Mouse (Mus musculus) megakaryocyte, adult 5-6 weeks (primary cell): ENCODE data around the gene 7530416G11Rik. TPM values are rescaled to one million over a fixed set of nuclear protein-coding genes. Genes with fewer than 3 reads are reported as not detected.

Experiments
- ATAC-seq: 2 replicates; pipeline ENCODE4 v1.8.0; 2016; ENCODE audit warnings: mild to moderate bottlenecking, inconsistent platforms; ENCODE audit not compliant: poor library complexity, severe bottlenecking
- total RNA-seq, 2 experiments: library from RNA; stranded (forward) in 1 of 2; stranded (reverse) in 1 of 2; fragments of 153-499, 151-499 nt in 1 of 2; fragments of 221-1000, 200-1000 nt in 1 of 2; gene quantifications; 2 replicates each; pipeline versions ENCODE4 v1.2.3 to v1.2.4; 2015 to 2017

The 7530416G11Rik gene
- not detected in 2 replicates for total RNA-seq (2015)
- not detected in 2 replicates for total RNA-seq (2017)

DNA sequence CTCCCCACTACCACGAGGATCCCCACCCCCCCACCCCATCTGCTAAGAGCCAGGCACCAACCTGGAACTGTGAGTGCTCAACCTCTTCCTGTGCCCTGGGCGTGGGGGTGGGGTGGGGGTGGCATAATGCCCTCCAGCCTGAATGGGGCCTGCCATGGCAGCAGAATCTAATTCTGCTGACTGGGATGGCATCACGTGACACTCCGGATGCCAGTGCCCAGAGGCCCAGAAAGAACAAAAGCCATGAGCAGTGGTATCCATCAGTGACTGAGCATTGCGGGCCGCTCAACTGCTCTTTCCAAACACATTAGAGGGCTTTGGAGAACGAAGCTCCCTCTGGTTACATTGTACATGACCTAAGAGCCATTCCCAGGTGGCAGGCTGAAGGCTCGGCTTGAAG is at the start of gene 7530416G11Rik:
TSS of gene 7530416G11Rik (minus strand) at position 101 of the 400 bp plus-strand sequence.
- ATAC-seq: no peak

DNA sequence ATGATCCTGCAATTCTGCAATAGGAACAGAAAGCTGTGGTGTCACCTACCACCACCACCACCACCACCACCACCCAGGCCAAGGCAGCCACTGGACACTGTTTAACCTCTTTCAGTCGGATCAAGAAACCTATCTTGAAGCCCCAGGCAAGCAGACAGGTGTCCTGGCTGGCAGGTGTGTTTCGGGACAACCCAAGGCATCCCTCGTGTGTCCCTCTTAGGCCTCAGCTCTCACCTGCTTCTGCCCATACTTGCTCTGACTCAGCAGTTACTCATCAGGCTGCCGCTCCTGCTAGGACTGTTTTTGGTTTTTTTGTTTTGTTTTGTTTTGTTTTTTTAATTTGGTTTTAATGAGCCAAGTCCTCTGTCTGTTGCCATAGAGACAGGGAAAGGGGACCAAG is 43.5 kb upstream of the 7530416G11Rik start:
- no peak for ATAC-seq

DNA sequence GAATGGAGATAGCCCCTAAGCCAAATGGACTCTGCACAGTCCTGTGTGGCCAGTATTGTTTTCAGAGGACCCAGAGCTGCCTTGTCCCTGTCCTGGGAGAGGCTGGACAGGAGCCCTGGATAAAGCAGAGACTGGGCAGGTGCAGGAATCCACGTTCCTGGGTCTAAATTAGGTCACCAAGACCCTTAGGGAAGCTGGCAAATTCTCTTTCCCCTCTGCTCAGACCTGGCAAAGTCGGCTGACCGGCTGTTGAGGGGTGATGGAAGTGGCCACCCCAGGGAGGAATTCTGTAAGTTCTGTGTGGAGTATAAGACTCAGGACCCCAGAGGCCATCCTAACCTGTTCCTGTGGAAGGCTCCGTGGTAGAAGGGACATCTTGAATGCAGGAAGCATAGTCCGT is 42.3 kb upstream of the 7530416G11Rik start:
- ATAC-seq: no peak

GRCm38 (mm10) chr15:85538170-85538569 is 35.1 kb upstream of the 7530416G11Rik start:
- no peak for ATAC-seq

GRCm38 (mm10) chr15:85537151-85537550 is 34.1 kb upstream of the 7530416G11Rik start:
- ATAC-seq: no peak

GRCm38 (mm10) chr15:85534646-85535045 is 31.6 kb upstream of the 7530416G11Rik start:
- no peak for ATAC-seq

DNA sequence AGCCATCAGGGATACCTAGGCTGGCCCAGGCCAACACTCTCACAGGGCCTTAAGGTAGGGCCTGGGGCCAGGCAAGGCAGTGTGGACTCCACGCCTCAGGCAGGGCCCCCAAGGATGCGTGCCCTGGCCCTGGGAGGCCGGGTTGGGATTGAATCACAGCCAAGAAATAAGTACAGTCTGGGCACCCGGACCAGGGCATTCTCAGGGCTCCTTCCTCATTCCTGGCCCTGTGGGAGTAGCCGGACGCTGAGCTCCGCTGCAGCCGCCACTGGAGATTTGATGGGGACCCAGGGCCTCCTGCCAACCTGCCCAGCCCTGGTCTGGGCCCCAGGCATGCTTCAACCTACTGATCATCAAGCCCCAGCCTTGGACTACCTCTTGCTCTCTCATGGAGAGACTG is 31.2 kb upstream of the 7530416G11Rik start:
- ATAC-seq: no peak

- ATAC-seq: no peak
Measured at GRCm38 (mm10) chr15:85532063-85532462, 29.0 kb upstream of the 7530416G11Rik start.

GRCm38 (mm10) chr15:85529911-85530310 is 26.9 kb upstream of the 7530416G11Rik start:
- no peak for ATAC-seq

DNA sequence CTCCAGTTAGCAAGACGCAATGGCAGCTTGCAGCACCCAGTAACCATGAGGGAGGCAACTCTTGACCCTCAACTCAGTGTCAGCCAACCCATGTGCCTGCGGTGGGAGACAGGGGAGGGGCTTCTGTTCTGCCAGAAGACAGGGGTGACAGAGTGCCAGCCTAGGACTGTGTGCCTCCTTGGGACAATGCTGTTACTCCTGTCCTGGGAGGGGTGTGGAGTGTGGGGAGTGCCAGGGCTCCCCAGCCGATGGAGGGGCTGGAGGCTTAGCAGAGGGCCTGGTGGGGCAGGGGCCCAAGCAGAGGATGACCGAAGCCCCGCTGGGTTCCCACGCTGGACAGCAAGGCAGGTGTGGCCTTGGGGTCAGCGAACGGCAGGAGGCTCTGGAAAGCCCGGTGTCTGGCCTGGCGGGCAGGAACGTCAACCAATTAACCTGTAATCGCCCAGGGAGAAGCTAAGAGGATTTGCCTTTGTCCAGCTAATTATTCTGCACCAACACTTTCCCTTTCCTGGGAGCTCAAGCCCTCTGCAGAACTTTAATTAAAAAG is 21.4 kb upstream of the 7530416G11Rik start:
- no peak for ATAC-seq

- no peak for ATAC-seq
Measured at GRCm38 (mm10) chr15:85523173-85523991, 20.4 kb upstream of the 7530416G11Rik start.

DNA sequence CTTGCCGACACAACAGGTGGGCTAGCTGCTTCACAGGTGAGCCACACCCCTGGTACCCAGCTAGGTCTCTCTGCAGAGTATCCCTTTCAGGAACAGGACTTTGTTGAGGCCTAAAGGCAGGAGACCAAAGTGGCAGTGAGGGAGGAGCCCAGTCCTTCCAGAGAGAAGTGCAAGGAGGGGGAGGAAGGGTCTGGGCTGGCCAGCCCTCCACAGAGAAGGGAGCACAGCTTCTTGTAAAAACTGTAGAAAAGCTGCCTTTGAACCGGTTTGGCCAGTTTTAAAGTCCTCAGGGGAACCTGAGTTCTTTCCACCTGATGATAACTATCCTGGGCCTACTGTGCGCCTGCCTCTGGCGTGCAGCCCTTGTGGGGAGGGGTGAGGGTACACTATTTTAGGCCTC is 16.4 kb upstream of the 7530416G11Rik start:
- ATAC-seq: no peak

GRCm38 (mm10) chr15:85507370-85508014 is 4.5 kb upstream of the 7530416G11Rik start:
- ATAC-seq: no peak

DNA sequence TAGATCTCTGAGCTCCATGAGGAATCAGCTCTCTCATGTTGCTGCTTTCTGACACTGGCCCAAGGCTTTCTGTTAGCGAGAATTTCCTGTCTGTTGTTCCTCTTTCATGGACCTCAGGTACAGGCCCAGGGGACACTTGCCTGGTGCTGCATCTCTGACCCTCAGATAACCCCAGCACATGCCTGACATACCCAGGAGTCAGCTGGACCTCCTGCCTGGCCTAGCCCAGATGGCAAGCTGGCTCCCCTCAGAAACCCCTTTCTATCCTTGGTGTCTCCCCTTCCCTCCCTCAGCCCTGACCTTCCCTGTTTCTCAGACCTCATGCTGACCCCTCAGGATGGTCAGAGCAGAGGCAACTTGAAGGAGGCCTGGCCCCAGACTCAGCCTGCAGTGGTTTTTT is 3.7 kb upstream of the 7530416G11Rik start:
- ATAC-seq: no peak

DNA sequence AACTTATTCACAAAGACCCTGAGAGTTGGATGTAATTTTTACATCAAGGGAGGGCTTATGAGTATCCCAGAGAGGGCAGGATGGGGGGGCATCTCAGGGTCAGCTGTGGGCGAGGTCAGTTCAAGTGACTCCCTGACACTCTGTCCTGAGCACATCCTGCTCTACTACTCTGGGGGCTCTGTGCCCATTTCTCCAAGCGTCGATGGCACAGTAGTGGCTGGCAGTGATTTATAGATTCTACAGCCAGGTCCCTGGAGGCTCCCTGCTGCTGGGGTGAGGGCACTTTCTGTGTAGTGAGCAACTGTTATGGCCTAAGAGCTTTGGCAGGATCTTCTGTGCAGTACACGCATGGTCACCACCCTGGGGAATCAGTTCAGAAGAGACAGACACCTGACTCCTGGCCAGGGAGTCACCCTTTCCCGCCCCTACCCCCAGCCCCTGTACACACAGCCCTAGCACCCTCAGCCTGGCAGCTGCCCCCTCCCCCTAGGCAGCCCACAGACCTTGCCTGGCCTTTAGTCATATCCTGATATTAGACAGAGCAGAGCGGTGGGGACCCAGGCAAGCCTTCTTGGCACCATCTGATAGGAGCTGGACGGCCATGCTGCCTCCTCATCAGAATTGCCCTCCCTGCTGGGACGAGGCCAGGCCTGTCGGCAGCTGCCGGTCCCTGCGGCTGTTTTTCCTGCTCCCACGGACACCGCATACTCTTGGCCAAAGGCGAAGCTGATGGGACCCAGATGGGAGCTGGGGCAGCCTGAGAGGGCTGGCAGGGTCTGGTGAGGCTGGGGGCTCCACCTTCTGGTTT is 2.3 kb upstream of the 7530416G11Rik start:
- no peak for ATAC-seq

- ATAC-seq: no peak
Measured at GRCm38 (mm10) chr15:85500267-85500666, 2.8 kb downstream of the 7530416G11Rik start.

GRCm38 (mm10) chr15:85497981-85498475 is 5.0 kb downstream of the 7530416G11Rik start:
- no peak for ATAC-seq

- ATAC-seq: no peak
Measured at GRCm38 (mm10) chr15:85497548-85497947, 5.5 kb downstream of the 7530416G11Rik start.

- ATAC-seq: no peak
Measured at GRCm38 (mm10) chr15:85494163-85494621, 8.8 kb downstream of the 7530416G11Rik start.

DNA sequence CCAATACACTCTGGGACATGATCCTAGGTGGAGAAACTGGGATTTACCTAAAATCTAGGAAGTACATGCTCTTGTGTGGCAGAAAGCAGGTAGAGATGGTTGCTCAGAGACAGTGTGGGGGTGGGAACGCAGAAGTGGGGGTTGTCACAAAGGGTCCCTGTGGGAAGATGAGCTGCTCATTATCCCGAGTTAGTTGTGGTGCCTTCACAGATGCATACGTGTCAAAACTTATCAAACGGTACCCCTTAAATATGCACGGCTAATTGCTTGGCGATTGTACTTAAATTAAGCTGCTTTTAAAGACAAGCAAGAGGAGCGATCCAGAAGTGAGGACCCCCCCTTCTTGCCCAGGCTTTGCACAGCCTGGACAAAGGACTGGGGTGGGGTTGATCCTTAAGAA is 13.3 kb downstream of the 7530416G11Rik start:
- ATAC-seq: no peak

DNA sequence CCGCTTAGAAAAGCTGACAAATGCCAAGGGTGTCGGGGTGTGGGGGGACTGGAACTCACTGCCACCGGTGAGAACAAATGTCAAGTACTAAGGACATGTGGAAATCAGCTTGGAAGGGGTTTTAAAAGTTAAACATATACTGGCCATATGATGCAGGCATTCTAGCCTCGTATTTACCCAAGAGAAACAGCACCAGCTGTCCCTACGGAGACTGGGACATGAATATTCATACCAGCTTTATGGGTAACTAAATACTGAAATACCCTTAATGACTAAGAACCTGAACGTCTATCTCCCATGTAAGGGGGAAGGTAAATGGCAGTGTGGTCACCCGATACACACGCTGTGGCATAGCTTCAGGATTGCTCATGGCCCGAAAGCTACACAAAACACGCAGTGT is 14.1 kb downstream of the 7530416G11Rik start:
- ATAC-seq: no peak
